Mouse (Mus musculus) stomach, embryonic 15.5 days (tissue): ENCODE results near the gene Ccdc59. TPM values are rescaled to one million over a fixed set of nuclear protein-coding genes. Genes with fewer than 3 reads are reported as not detected.

Source experiments
- ATAC-seq: fragments of 200-750 bp; cut with Nextera tagmentation; 2 replicates; pipeline ENCODE4 v1.8.0; 2017; ENCODE audit warnings: low read depth, moderate number of reproducible peaks, moderate TSS enrichment; ENCODE audit not compliant: insufficient read depth, low FRiP score
- H3K27ac ChIP-seq: fragments of 300-500 bp; sonication (generic); 2 replicates; pipeline ENCODE4 v1.5.1; 2015; ENCODE audit warnings: mild to moderate bottlenecking, inconsistent platforms
- H3K27me3 ChIP-seq: fragments of 300-500 bp; sonication (generic); replicated peaks from 2 replicates; pipeline ENCODE4 v1.6.1; 2015; ENCODE audit warnings: inconsistent platforms
- H3K36me3 ChIP-seq: fragments of 300-500 bp; sonication (generic); 2 replicates; pipeline ENCODE4 v1.6.1; 2015; ENCODE audit warnings: inconsistent platforms
- H3K4me1 ChIP-seq: fragments of 300-500 bp; sonication (generic); 2 replicates; pipeline ENCODE4 v1.6.1; 2015; ENCODE audit warnings: inconsistent platforms
- H3K4me2 ChIP-seq: fragments of 300-500 bp; sonication (generic); 2 replicates; pipeline ENCODE4 v1.6.1; 2015; ENCODE audit warnings: mild to moderate bottlenecking, inconsistent platforms
- H3K4me3 ChIP-seq: fragments of 300-500 bp; sonication (generic); replicated peaks from 2 replicates; pipeline ENCODE4 v1.5.1; 2015; ENCODE audit warnings: inconsistent platforms
- H3K9ac ChIP-seq: fragments of 300-500 bp; sonication (generic); 2 replicates; pipeline ENCODE4 v1.6.1; 2015; ENCODE audit warnings: inconsistent platforms
- H3K9me3 ChIP-seq: fragments of 300-500 bp; sonication (generic); 2 replicates; pipeline ENCODE4 v1.6.1; 2016; ENCODE audit warnings: inconsistent platforms
- WGBS: fragments of 180-500 bp; shearing (Covaris S2); methylation state at CpG from one replicate; pipeline ENCODE4 v1.1.7; 2015; 5-methylcytosine and 5-hydroxymethylcytosine counted together
- polyA plus RNA-seq: library from polyadenylated mRNA; unstranded; fragments of >200 nt; fragmentation: Nextera tagmentation; extraction: Ambion mirVana; gene quantifications from 2 replicates; pipeline ENCODE4 v1.2.1, GENCODE M21; 2015

The Ccdc59 gene
- polyA plus RNA-seq, 1 experiment from 2014 or later = 53.9 TPM

DNA sequence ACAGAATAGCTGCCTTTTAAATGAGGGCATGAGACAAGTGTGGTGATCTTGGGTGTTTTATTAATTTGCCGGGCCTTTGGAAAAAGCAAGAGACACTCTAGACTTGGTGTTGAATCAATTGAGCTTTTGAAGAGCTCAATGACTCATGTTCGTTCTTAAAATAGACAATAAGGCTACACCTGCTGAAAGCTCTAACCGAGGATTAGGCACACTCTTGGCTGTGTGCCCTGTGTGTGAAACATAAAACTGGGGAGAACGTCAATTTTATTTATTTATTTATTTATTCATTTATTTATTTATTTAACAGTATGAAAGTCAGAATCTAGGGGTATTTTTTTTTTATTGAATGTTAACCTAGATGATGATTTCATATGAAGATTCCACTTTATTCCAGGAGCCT is 10.3 kb downstream of the Ccdc59 start:
- Histone ChIP-seq H3K36me3 (peaks cover 16% of the 10 kb centered on the region), H3K4me3 (no peak overlapping the region), H3K4me1 (no peaks in the 10 kb centered on the region), H3K27ac (no peak overlapping the region), H3K9me3 (no peaks in the 10 kb centered on the region), H3K27me3 (no peaks in the 10 kb centered on the region), H3K9ac (no peak overlapping the region), H3K4me2 (no peak overlapping the region)
- ATAC-seq = no peak
- 75% methylated on average over 4 of the region's 4 CpGs for WGBS

DNA sequence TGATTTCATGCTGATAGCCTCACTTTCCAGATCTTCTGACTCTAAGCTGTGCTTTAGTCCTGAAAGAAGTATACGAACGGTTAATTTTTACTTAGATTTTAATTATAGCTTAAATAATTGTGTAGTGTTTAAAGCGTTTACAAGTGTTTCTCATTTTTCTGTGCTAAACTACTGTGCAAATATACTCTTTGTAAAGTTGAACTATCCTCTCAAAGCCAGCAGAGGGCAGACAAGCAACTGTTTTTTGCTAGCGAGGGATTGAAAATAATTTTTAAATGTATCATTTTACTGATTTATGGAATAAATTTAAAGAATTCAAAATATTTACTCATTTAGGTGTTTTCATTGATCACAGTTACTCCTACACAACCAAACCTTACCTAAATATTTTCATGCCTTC is 26.4 kb downstream of the Ccdc59 start:
- Histone ChIP-seq H3K4me1 (no peaks in the 10 kb centered on the region), H3K4me2 (no peak overlapping the region), H3K9ac (no peak overlapping the region), H3K9me3 (no peaks in the 10 kb centered on the region), H3K27ac (no peak overlapping the region), H3K4me3 (no peak overlapping the region), H3K27me3 (no peaks in the 10 kb centered on the region), H3K36me3 (no peaks in the 10 kb centered on the region)
- 49% methylated on average over 4 of the region's 4 CpGs for WGBS
- no peak for ATAC-seq

Other genes starting within 250 kb of the Ccdc59 start
- gene Mettl25, start 313 bp downstream of the Ccdc59 start, polyA plus RNA-seq = 12.6 and 13.5 TPM in 2 replicates